Mouse (Mus musculus) stomach, embryonic 15.5 days (tissue): ENCODE measurements around the gene Eri3. TPM values are rescaled to one million over a fixed set of nuclear protein-coding genes. Genes with fewer than 3 reads are reported as not detected.

Experiments
- ATAC-seq: fragments of 200-750 bp; cut with Nextera tagmentation; 2 replicates; pipeline ENCODE4 v1.8.0; 2017; ENCODE audit warnings: low read depth, moderate number of reproducible peaks, moderate TSS enrichment; ENCODE audit not compliant: insufficient read depth, low FRiP score
- H3K27ac ChIP-seq: fragments of 300-500 bp; sonication (generic); 2 replicates; pipeline ENCODE4 v1.5.1; 2015; ENCODE audit warnings: mild to moderate bottlenecking, inconsistent platforms
- H3K27me3 ChIP-seq: fragments of 300-500 bp; sonication (generic); replicated peaks from 2 replicates; pipeline ENCODE4 v1.6.1; 2015; ENCODE audit warnings: inconsistent platforms
- H3K36me3 ChIP-seq: fragments of 300-500 bp; sonication (generic); 2 replicates; pipeline ENCODE4 v1.6.1; 2015; ENCODE audit warnings: inconsistent platforms
- H3K4me1 ChIP-seq: fragments of 300-500 bp; sonication (generic); 2 replicates; pipeline ENCODE4 v1.6.1; 2015; ENCODE audit warnings: inconsistent platforms
- H3K4me2 ChIP-seq: fragments of 300-500 bp; sonication (generic); 2 replicates; pipeline ENCODE4 v1.6.1; 2015; ENCODE audit warnings: mild to moderate bottlenecking, inconsistent platforms
- H3K4me3 ChIP-seq: fragments of 300-500 bp; sonication (generic); replicated peaks from 2 replicates; pipeline ENCODE4 v1.5.1; 2015; ENCODE audit warnings: inconsistent platforms
- H3K9ac ChIP-seq: fragments of 300-500 bp; sonication (generic); 2 replicates; pipeline ENCODE4 v1.6.1; 2015; ENCODE audit warnings: inconsistent platforms
- H3K9me3 ChIP-seq: fragments of 300-500 bp; sonication (generic); 2 replicates; pipeline ENCODE4 v1.6.1; 2016; ENCODE audit warnings: inconsistent platforms
- WGBS: fragments of 180-500 bp; shearing (Covaris S2); methylation state at CpG from one replicate; pipeline ENCODE4 v1.1.7; 2015; 5-methylcytosine and 5-hydroxymethylcytosine counted together
- polyA plus RNA-seq: library from polyadenylated mRNA; unstranded; fragments of >200 nt; fragmentation: Nextera tagmentation; extraction: Ambion mirVana; gene quantifications from 2 replicates; pipeline ENCODE4 v1.2.1, GENCODE M21; 2015

Eri3 gene
- polyA plus RNA-seq, 1 experiment from 2014 or later: 116 TPM

GRCm38 (mm10) chr4:117666054-117666453 is 115.9 kb downstream of the Eri3 start:
- no peak overlapping the region for H3K4me3 ChIP-seq
- WGBS: 81% methylated on average over 8 of the region's 8 CpGs
- peaks cover 3% of the 10 kb centered on the region; the same call in 1 of the 2 replicates for H3K36me3 ChIP-seq
- H3K27me3 ChIP-seq: no peaks in the 10 kb centered on the region
- H3K9ac ChIP-seq: no peak overlapping the region
- no peak overlapping the region for H3K27ac ChIP-seq
- ATAC-seq: no peak
- H3K9me3 ChIP-seq: no peaks in the 10 kb centered on the region
- no peaks in the 10 kb centered on the region for H3K4me1 ChIP-seq
- H3K4me2 ChIP-seq: no peak overlapping the region

GRCm38 (mm10) chr4:117669874-117670273 is 119.7 kb downstream of the Eri3 start:
- WGBS: 82% methylated on average over 7 of the region's 7 CpGs
- Histone ChIP-seq H3K27me3 (no peaks in the 10 kb centered on the region), H3K4me2 (no peak overlapping the region), H3K36me3 (peaks cover 17% of the 10 kb centered on the region), H3K9ac (no peak overlapping the region), H3K27ac (no peak overlapping the region), H3K4me1 (no peaks in the 10 kb centered on the region), H3K4me3 (no peak overlapping the region), H3K9me3 (no peaks in the 10 kb centered on the region)
- ATAC-seq: no peak

- no peaks in the 10 kb centered on the region for H3K4me1 ChIP-seq
- whole genome bisulfite sequencing: 76% methylated on average over 9 of the region's 9 CpGs
- no peak overlapping the region for H3K4me3 ChIP-seq
- H3K9me3 ChIP-seq: no peaks in the 10 kb centered on the region
- H3K27ac ChIP-seq: no peak overlapping the region
- H3K4me2 ChIP-seq: no peak overlapping the region
- H3K36me3 ChIP-seq: peaks cover 36% of the 10 kb centered on the region
- ATAC-seq: no peak
- H3K27me3 ChIP-seq: no peaks in the 10 kb centered on the region
- no peak overlapping the region for H3K9ac ChIP-seq
Measured at GRCm38 (mm10) chr4:117672042-117672441, 121.9 kb downstream of the Eri3 start.

- Histone ChIP-seq H3K4me3 (no peak overlapping the region), H3K9ac (no peak overlapping the region), H3K27me3 (no peaks in the 10 kb centered on the region), H3K36me3 (peaks cover 43% of the 10 kb centered on the region), H3K4me1 (no peaks in the 10 kb centered on the region), H3K4me2 (no peak overlapping the region), H3K27ac (no peak overlapping the region), H3K9me3 (no peaks in the 10 kb centered on the region)
- no peak for ATAC-seq
- WGBS: 80% methylated on average over 3 of the region's 3 CpGs
Measured at GRCm38 (mm10) chr4:117673901-117674300, 123.7 kb downstream of the Eri3 start.

GRCm38 (mm10) chr4:117676903-117677302 is 126.7 kb downstream of the Eri3 start:
- H3K4me1 ChIP-seq: peaks cover 5% of the 10 kb centered on the region; the same call in 1 of the 2 replicates
- WGBS: 11% methylated on average over 3 of the region's 3 CpGs
- no peak overlapping the region for H3K27ac ChIP-seq
- peaks cover 55% of the 10 kb centered on the region for H3K36me3 ChIP-seq
- no peaks in the 10 kb centered on the region for H3K27me3 ChIP-seq
- H3K9ac ChIP-seq: no peak overlapping the region
- no peak overlapping the region for H3K4me3 ChIP-seq
- H3K4me2 ChIP-seq: no peak overlapping the region
- peak; percentile 16; the same call in 1 of the 2 replicates for ATAC-seq
- no peaks in the 10 kb centered on the region for H3K9me3 ChIP-seq

GRCm38 (mm10) chr4:117680963-117681362 is 130.8 kb downstream of the Eri3 start:
- peaks cover 28% of the 10 kb centered on the region for H3K36me3 ChIP-seq
- H3K4me2 ChIP-seq: peak overlapping the region; percentile 83
- no peak overlapping the region for H3K9ac ChIP-seq
- H3K27me3 ChIP-seq: no peaks in the 10 kb centered on the region
- H3K27ac ChIP-seq: no peak overlapping the region
- ATAC-seq: no peak
- H3K4me3 ChIP-seq: peak overlapping the region; percentile 82
- WGBS: 81% methylated on average over 6 of the region's 6 CpGs
- H3K9me3 ChIP-seq: no peaks in the 10 kb centered on the region
- peaks cover 11% of the 10 kb centered on the region; the same call in 1 of the 2 replicates for H3K4me1 ChIP-seq

- peaks cover 11% of the 10 kb centered on the region; the same call in 1 of the 2 replicates for H3K4me1 ChIP-seq
- peaks cover 19% of the 10 kb centered on the region; the same call in 1 of the 2 replicates for H3K36me3 ChIP-seq
- H3K9ac ChIP-seq: peak within 1 kb of the TSS; percentile 75
- WGBS: under 1% methylated on average over 33 of the region's 33 CpGs
- H3K4me2 ChIP-seq: peak within 1 kb of the TSS; percentile 83
- no peaks in the 10 kb centered on the region for H3K27me3 ChIP-seq
- ATAC-seq: peak; percentile 86
- 0 out of 2 replicates have a peak within 1 kb of the TSS, but pooled peaks have one; percentile 22 for H3K27ac ChIP-seq
- H3K9me3 ChIP-seq: no peaks in the 10 kb centered on the region
- peak within 1 kb of the TSS; percentile 82 for H3K4me3 ChIP-seq
Measured at GRCm38 (mm10) chr4:117681931-117682461, 131.8 kb downstream of the Eri3 start, which contains the start of gene Dmap1. Gene Dmap1 (minus strand): TSS chr4:117682273.

- no peak for ATAC-seq
- Histone ChIP-seq H3K9ac (no peak overlapping the region), H3K27me3 (no peaks in the 10 kb centered on the region), H3K36me3 (peaks cover 15% of the 10 kb centered on the region; the same call in 1 of the 2 replicates), H3K4me2 (peak overlapping the region; percentile 83), H3K9me3 (no peaks in the 10 kb centered on the region), H3K4me1 (peaks cover 11% of the 10 kb centered on the region; the same call in 1 of the 2 replicates), H3K4me3 (peak overlapping the region; percentile 82), H3K27ac (no peak overlapping the region)
Measured at GRCm38 (mm10) chr4:117682463-117682862, 132.3 kb downstream of the Eri3 start.

GRCm38 (mm10) chr4:117683048-117683768 is 133.0 kb downstream of the Eri3 start:
- no peak for ATAC-seq
- H3K27ac ChIP-seq: no peak overlapping the region
- no peaks in the 10 kb centered on the region for H3K9me3 ChIP-seq
- WGBS: 66% methylated on average over 6 of the region's 6 CpGs
- no peak overlapping the region for H3K4me3 ChIP-seq
- H3K36me3 ChIP-seq: peaks cover 12% of the 10 kb centered on the region; the same call in 1 of the 2 replicates
- H3K4me1 ChIP-seq: peaks cover 11% of the 10 kb centered on the region; the same call in 1 of the 2 replicates
- no peaks in the 10 kb centered on the region for H3K27me3 ChIP-seq
- no peak overlapping the region for H3K9ac ChIP-seq
- H3K4me2 ChIP-seq: no peak overlapping the region

- Histone ChIP-seq H3K27ac (no peak overlapping the region), H3K4me2 (no peak overlapping the region), H3K4me1 (peaks cover 8% of the 10 kb centered on the region; the same call in 1 of the 2 replicates), H3K9me3 (no peaks in the 10 kb centered on the region), H3K27me3 (no peaks in the 10 kb centered on the region), H3K9ac (no peak overlapping the region), H3K4me3 (no peak overlapping the region), H3K36me3 (no peaks in the 10 kb centered on the region)
- ATAC-seq: no peak
- WGBS: 78% methylated on average over 4 of the region's 4 CpGs
Measured at GRCm38 (mm10) chr4:117686354-117686753, 136.2 kb downstream of the Eri3 start.

- Histone ChIP-seq H3K4me3 (no peak overlapping the region), H3K4me2 (no peak overlapping the region), H3K36me3 (no peaks in the 10 kb centered on the region), H3K9me3 (no peaks in the 10 kb centered on the region), H3K27ac (no peak overlapping the region), H3K4me1 (no peaks in the 10 kb centered on the region), H3K9ac (no peak overlapping the region), H3K27me3 (no peaks in the 10 kb centered on the region)
- WGBS: 2% methylated on average over 7 of the region's 7 CpGs
- ATAC-seq: no peak
Measured at GRCm38 (mm10) chr4:117705361-117705760, 155.2 kb downstream of the Eri3 start.

GRCm38 (mm10) chr4:117708780-117709550 is 158.8 kb downstream of the Eri3 start:
- Histone ChIP-seq H3K9me3 (no peaks in the 10 kb centered on the region), H3K27me3 (no peaks in the 10 kb centered on the region), H3K27ac (peak overlapping the region; percentile 53), H3K4me2 (no peak overlapping the region), H3K9ac (no peak overlapping the region), H3K36me3 (no peaks in the 10 kb centered on the region), H3K4me1 (no peaks in the 10 kb centered on the region), H3K4me3 (no peak overlapping the region)
- ATAC-seq: no peak
- WGBS: 51% methylated on average over 3 of the region's 3 CpGs
